Mouse (Mus musculus) hindbrain, embryonic 16.5 days (tissue): ENCODE measurements around the gene Osmr. TPM values are rescaled to one million over a fixed set of nuclear protein-coding genes. Genes with fewer than 3 reads are reported as not detected.

Experiments used
- ATAC-seq: fragments of 200-750 bp; cut with Nextera tagmentation; 2 replicates; pipeline ENCODE4 v1.8.0; 2017; ENCODE audit warnings: moderate TSS enrichment, moderate library complexity
- H3K27ac ChIP-seq: fragments of 300-500 bp; sonication (generic); 2 replicates; pipeline ENCODE4 v1.5.1; 2014; ENCODE audit warnings: low read depth, mild to moderate bottlenecking, control low read depth, low read length, moderate library complexity
- H3K27me3 ChIP-seq: fragments of 300-500 bp; sonication (generic); replicated peaks from 2 replicates; pipeline ENCODE4 v1.6.1; 2014; ENCODE audit warnings: low read length; ENCODE audit not compliant: control insufficient read depth, insufficient read depth
- H3K36me3 ChIP-seq: fragments of 300-500 bp; sonication (generic); 2 replicates; pipeline ENCODE4 v1.6.1; 2014; ENCODE audit warnings: mild to moderate bottlenecking, low read length, moderate library complexity, mixed read lengths; ENCODE audit not compliant: control insufficient read depth, insufficient read depth
- H3K4me1 ChIP-seq: fragments of 300-500 bp; sonication (generic); 2 replicates; pipeline ENCODE4 v1.6.1; 2014; ENCODE audit warnings: low read depth, low read length; ENCODE audit not compliant: control insufficient read depth, insufficient read depth
- H3K4me2 ChIP-seq: fragments of 300-500 bp; sonication (generic); 2 replicates; pipeline ENCODE4 v1.6.1; 2014; ENCODE audit warnings: mild to moderate bottlenecking, low read length, control low read depth, moderate library complexity
- H3K4me3 ChIP-seq: fragments of 300-500 bp; sonication (generic); 2 replicates; pipeline ENCODE4 v1.5.1; 2014; ENCODE audit warnings: mild to moderate bottlenecking, low read length, control low read depth, moderate library complexity
- H3K9ac ChIP-seq: fragments of 300-500 bp; sonication (generic); 2 replicates; pipeline ENCODE4 v1.6.1; 2014; ENCODE audit warnings: low read depth, mild to moderate bottlenecking, control low read depth, low read length, moderate library complexity
- H3K9me3 ChIP-seq: fragments of 300-500 bp; sonication (generic); 2 replicates; pipeline ENCODE4 v1.6.1; 2014; ENCODE audit warnings: mild to moderate bottlenecking, low read length, moderate library complexity; ENCODE audit not compliant: control insufficient read depth
- WGBS: fragments of 180-500 bp; shearing (Covaris S2); extraction: QIAGEN DNeasy Blood & Tissue Kit; methylation state at CpG from one replicate; pipeline ENCODE4 v1.1.7; 2014; 5-methylcytosine and 5-hydroxymethylcytosine counted together
- polyA plus RNA-seq: library from polyadenylated mRNA; unstranded; fragments of >200 nt; fragmentation: Nextera tagmentation; extraction: Ambion mirVana; gene quantifications from 2 replicates; pipeline ENCODE4 v1.2.1, GENCODE M21; 2015

Gene Osmr
- polyA plus RNA-seq, 1 experiment from 2014 or later: 2.1 TPM

DNA sequence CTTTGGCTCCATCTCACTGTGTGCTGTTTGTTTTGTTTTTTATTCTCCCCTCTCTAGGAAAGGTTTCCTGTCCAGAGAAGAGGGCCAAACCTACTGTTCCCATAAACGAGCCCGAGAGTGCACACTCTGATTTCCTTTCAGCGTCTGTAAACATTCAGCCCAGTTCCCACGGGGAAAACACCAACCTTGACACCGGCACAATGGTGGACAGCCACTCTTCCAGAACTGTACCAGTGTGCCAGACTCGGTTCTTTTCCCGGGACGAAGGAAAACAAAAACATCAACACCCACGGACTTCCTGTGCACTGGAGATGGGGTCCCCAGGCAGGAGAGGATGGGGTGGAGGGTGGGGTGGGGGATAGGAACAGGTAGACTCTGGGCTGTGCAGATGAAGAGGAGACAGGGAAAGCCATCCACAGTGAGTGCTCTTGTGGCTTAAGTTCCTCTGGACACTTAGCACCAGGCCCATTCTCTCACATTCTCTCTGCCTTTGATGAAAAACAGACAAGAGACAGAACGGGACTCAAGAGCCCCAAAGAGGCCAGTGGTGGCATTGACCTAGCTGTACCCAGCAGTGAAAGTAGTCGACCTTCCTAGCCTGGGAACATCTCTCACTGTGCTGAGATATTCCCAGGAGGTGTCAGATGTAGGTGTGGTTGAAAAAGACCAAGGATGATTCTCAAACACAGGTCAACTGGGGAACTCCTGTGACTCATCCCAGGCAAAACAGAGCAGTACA is 3.0 kb downstream of the Osmr start:
- no peak overlapping the region for H3K4me2 ChIP-seq
- ATAC-seq: peak; percentile 6; the same call in 1 of the 2 replicates
- 66% methylated on average over 11 of the region's 11 CpGs for WGBS

DNA sequence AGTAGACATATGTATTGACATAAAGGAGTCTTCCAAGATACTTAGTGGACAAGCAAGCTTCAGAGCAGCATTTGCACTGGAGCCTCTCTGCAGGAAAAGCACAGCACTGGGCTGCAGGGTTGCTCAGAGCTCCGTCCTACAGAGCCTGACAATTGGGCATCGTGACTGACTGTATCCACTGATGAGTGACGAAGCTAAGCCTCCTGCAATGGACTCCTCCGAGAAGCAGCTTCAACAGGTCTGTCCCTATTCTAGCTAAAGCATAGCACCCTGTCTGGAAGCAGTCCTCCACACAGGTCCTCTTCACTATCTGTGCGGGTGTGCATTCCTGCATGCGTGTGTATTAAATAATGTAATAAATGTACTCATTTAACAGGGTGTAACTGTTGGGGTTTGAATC is 7.9 kb downstream of the Osmr start:
- H3K27ac ChIP-seq: no peak overlapping the region
- 28% methylated on average over 6 of the region's 6 CpGs for WGBS
- no peaks in the 10 kb centered on the region for H3K9me3 ChIP-seq
- H3K9ac ChIP-seq: no peak overlapping the region
- no peaks in the 10 kb centered on the region for H3K4me1 ChIP-seq
- ATAC-seq: no peak
- no peak overlapping the region for H3K4me3 ChIP-seq
- H3K27me3 ChIP-seq: no peaks in the 10 kb centered on the region
- H3K4me2 ChIP-seq: no peak overlapping the region
- H3K36me3 ChIP-seq: no peaks in the 10 kb centered on the region

More for the DNA sequence above, 3.0 kb downstream of the Osmr start:
- peaks cover 7% of the 10 kb centered on the region for H3K4me1 ChIP-seq
- no peaks in the 10 kb centered on the region for H3K9me3 ChIP-seq
- H3K9ac ChIP-seq: no peak overlapping the region
- peaks cover 15% of the 10 kb centered on the region for H3K27me3 ChIP-seq
- no peak overlapping the region for H3K27ac ChIP-seq
- H3K36me3 ChIP-seq: no peaks in the 10 kb centered on the region
- H3K4me3 ChIP-seq: no peak overlapping the region

DNA sequence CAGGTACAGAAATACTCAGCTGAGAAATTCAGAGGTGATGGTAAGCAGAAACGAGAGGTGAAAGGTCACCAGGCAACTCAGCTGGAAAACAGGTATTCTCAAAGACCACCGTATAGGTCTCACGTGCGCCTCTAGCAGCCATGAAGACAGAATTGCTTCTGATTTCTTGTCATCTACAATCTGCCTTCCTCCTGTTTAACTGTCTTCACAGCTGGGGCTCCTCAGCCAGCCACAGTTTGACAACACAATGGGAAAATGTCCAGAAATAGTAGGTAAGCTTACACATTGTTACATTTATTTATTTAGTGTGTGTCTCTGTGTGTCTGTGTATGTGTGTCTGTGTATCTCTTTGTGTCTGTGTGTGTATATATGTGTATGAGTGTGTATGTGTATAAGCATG is 12.6 kb downstream of the Osmr start:
- Histone ChIP-seq H3K4me1 (no peaks in the 10 kb centered on the region), H3K36me3 (no peaks in the 10 kb centered on the region), H3K4me3 (no peak overlapping the region), H3K9ac (no peak overlapping the region), H3K27ac (no peak overlapping the region), H3K9me3 (no peaks in the 10 kb centered on the region), H3K4me2 (no peak overlapping the region), H3K27me3 (no peaks in the 10 kb centered on the region)
- WGBS: 82% methylated on average over 4 of the region's 4 CpGs
- ATAC-seq: no peak

DNA sequence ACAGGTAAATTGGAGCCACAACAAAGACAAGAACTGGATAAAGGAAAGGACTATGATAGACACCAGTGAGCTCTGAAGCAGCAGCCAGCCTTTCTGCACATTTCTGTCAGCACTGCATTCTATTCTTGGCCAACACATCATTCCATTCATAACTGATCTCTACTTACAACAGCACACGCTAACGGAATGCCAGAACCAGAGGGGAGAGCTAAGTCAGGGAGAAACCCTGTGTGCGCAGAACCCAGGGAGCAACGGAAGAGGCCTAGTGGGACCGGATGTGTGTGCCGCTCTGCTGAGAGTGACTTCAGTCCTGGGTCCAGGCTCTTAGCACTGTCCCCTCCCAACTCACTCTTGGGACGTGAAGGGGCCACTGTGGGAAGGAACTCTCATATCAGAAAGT is 13.2 kb downstream of the Osmr start:
- ATAC-seq: no peak
- Histone ChIP-seq H3K36me3 (no peaks in the 10 kb centered on the region), H3K27me3 (no peaks in the 10 kb centered on the region), H3K27ac (no peak overlapping the region), H3K4me3 (no peak overlapping the region), H3K9me3 (no peaks in the 10 kb centered on the region), H3K4me2 (no peak overlapping the region), H3K4me1 (no peaks in the 10 kb centered on the region), H3K9ac (no peak overlapping the region)
- 84% methylated on average over 7 of the region's 7 CpGs for whole genome bisulfite sequencing

DNA sequence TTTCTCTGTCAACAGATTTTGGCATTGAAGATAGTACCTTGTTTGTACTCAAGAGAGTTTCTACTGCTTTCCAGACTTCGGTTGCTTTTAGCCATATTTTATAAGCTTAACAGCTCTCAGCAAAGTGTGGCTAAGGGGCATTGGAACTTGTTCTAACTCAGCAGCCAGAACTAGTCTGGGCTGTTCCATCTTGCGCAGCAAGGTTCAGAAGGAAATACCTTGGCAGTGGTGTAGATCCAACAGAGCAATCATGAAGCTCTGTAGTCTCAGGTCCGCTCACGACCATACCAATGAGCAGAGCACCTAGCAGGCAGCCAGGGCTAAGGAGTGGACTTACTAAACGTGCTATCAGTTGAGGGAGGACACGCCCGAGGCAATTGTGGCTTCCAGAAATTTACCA is 15.0 kb downstream of the Osmr start:
- ATAC-seq: no peak
- H3K4me2 ChIP-seq: no peak overlapping the region
- no peak overlapping the region for H3K9ac ChIP-seq
- H3K36me3 ChIP-seq: no peaks in the 10 kb centered on the region
- H3K4me3 ChIP-seq: no peak overlapping the region
- no peak overlapping the region for H3K27ac ChIP-seq
- no peaks in the 10 kb centered on the region for H3K4me1 ChIP-seq
- H3K9me3 ChIP-seq: no peaks in the 10 kb centered on the region
- no peaks in the 10 kb centered on the region for H3K27me3 ChIP-seq
- WGBS: 93% methylated on average over 7 of the region's 7 CpGs

DNA sequence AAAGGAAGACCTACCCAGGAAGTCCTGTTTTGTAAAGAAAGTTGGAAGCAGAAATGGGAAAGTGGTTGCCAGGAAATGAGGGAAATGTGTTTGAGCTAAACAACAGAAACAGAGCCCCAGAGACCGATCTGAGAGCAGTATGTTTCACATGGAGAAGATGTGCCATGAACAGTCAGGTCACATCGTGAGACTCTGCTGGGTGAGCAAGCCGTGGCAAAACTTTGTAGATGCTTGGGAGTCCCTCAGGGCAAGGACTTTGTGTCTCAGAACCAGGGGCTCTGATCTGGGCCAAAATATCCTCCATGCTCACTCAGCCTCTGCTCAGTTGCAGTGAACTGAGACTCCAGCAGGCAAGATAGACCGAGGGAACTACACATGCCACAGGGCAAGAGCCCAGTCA is 15.9 kb downstream of the Osmr start:
- H3K9me3 ChIP-seq: no peaks in the 10 kb centered on the region
- H3K27ac ChIP-seq: no peak overlapping the region
- H3K36me3 ChIP-seq: no peaks in the 10 kb centered on the region
- no peaks in the 10 kb centered on the region for H3K27me3 ChIP-seq
- H3K9ac ChIP-seq: no peak overlapping the region
- ATAC-seq: no peak
- H3K4me2 ChIP-seq: no peak overlapping the region
- WGBS: 90% methylated on average over 4 of the region's 4 CpGs
- no peaks in the 10 kb centered on the region for H3K4me1 ChIP-seq
- H3K4me3 ChIP-seq: no peak overlapping the region

DNA sequence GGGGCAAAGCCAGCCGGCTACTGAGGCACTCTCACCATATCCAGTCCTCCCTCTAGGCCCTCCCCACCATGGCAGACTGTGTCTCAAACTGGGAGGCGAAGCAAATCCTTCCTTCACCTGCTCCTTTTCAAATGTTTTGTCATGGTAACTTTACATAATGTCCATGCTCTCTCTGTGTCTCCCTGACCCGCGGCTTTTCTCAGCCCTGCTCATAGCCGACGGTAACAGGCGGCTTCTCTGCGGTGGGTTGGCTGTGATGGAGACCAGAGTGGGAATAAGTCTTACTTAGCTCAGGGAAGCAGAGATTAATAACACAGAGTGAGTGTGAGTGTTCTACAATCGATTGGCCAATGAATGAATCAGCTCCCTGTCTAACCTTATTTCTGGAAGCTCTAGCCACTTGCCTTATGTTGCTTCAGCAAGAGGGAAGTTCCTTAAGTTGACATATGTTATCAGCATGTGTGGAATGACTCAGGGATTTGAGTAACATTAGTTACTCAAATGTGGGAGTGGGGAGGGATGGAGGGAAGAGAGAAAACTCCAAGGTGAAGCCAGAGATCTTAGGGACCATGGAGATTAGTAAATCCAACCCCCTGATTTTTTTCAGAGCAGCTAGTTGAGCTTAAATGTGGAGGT is 17.4 kb downstream of the Osmr start:
- no peak overlapping the region for H3K27ac ChIP-seq
- no peaks in the 10 kb centered on the region for H3K4me1 ChIP-seq
- no peak overlapping the region for H3K4me2 ChIP-seq
- H3K36me3 ChIP-seq: no peaks in the 10 kb centered on the region
- 54% methylated on average over 9 of the region's 9 CpGs for WGBS
- no peaks in the 10 kb centered on the region for H3K9me3 ChIP-seq
- no peak for ATAC-seq
- H3K27me3 ChIP-seq: no peaks in the 10 kb centered on the region
- no peak overlapping the region for H3K9ac ChIP-seq
- H3K4me3 ChIP-seq: no peak overlapping the region

DNA sequence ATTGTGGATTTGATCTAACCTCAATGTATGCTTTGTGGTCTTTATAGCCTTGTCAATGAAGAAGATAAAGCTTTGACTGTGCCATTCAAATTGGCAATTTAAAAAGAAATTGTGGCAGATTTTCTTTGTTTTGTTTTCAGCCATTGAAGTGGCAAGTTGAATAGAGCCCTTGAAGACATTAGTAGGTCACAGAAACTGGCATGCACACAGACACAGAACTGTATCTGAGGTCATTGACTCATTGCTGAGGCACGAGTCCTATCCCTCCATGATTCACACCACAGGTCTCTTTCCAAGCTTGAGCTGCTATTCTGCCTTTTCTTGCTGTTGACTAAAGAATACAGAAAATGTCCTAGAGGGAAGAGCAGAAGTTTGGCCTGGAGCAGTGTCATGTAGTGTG is 24.9 kb downstream of the Osmr start:
- ATAC-seq: no peak
- no peaks in the 10 kb centered on the region for H3K36me3 ChIP-seq
- WGBS: 39% methylated on average over 1 of the region's 1 CpGs
- no peaks in the 10 kb centered on the region for H3K27me3 ChIP-seq
- no peak overlapping the region for H3K4me2 ChIP-seq
- no peaks in the 10 kb centered on the region for H3K4me1 ChIP-seq
- no peak overlapping the region for H3K4me3 ChIP-seq
- H3K27ac ChIP-seq: no peak overlapping the region
- no peak overlapping the region for H3K9ac ChIP-seq
- H3K9me3 ChIP-seq: no peaks in the 10 kb centered on the region

DNA sequence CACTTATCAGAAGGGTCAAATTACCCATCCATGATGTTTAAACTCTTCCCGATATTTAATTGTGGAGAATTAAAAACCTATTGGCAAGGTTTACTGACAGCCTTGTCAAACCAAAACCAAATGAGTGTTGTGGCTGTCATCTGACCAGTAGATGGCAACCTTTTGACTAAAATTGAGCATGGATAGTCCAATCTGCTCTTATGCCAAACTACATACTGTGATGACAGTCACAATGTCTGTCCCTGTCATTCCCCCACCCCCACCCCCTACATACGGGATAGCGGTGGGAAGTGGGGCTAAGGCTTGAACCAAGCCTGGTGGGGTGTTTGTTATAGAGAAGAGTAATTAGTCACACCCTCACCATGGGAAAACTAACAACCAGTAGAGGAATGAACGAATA is 34.6 kb downstream of the Osmr start:
- H3K9ac ChIP-seq: no peak overlapping the region
- no peaks in the 10 kb centered on the region for H3K36me3 ChIP-seq
- no peaks in the 10 kb centered on the region for H3K27me3 ChIP-seq
- peak; percentile 64 for ATAC-seq
- no peaks in the 10 kb centered on the region for H3K4me1 ChIP-seq
- H3K27ac ChIP-seq: no peak overlapping the region
- no peaks in the 10 kb centered on the region for H3K9me3 ChIP-seq
- H3K4me3 ChIP-seq: no peak overlapping the region
- no peak overlapping the region for H3K4me2 ChIP-seq
- 50% methylated on average over 4 of the region's 4 CpGs for WGBS
